Mouse (Mus musculus) WW6 (cell line): ENCODE data around the gene Nr2e3.
"Not testable (repeated sequence)": the region's sequence is repeated elsewhere in the genome, so short reads cannot be mapped to it uniquely, and the experiment has no call there.

Experiments
- DNase-seq: peaks from one replicate; pipeline ENCODE4 v3.0.0-alpha.2; 2013; ENCODE audit warnings: low read depth, low spot score

The Nr2e3 gene

GRCm38 (mm10) chr9:59960559-59960958 lies at the start of gene Nr2e3:
Gene Nr2e3 (minus strand): TSS chr9:59960659.
- no peak for DNase-seq

- DNase-seq: no peak
Observed at GRCm38 (mm10) chr9:60008936-60009335, 48.5 kb upstream of the Nr2e3 start.

DNA sequence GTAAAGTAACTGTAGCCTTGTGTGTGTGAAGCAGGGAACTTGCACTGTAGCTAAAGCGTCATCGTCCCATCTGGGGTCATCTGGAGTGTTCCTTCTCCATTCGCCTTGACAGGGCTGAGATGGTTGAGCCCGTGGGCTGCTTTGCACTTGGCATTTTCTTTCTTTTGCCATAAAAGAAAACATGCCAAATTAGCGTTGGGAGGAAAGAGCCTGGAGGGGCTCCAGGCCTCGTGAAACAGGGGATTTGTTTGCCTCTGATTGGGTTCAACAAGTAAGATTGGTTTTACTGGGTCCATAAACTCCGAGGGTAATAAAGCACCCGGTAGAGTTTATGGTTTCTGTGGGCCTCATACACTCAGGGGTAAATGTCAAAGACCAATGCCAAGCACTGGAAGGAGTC lies 41.9 kb upstream of the Nr2e3 start:
- DNase-seq: no peak

- DNase-seq: no peak
Observed at GRCm38 (mm10) chr9:60001444-60001843, 41.0 kb upstream of the Nr2e3 start.

GRCm38 (mm10) chr9:59997725-59998124 lies 37.3 kb upstream of the Nr2e3 start:
- DNase-seq: no peak

DNA sequence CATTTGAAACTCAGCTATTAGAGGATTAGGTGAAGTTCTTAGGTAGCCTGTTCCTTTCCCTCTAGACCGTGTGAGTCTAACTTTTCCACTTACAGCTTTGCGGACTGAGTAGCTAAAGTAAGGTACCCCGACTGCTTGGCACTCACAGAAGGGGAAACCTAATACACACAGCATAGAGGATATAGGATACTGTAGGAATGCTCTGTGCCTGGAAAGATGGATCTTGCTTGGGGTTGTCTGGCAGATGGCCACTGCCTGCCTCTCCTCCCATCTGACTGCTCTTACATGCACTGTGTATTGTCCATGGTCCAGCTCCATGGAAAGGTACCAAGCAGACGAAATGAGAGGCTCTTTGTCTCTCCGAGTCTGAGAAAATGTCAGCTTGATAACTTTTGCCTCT lies 30.9 kb upstream of the Nr2e3 start:
- no peak for DNase-seq

DNA sequence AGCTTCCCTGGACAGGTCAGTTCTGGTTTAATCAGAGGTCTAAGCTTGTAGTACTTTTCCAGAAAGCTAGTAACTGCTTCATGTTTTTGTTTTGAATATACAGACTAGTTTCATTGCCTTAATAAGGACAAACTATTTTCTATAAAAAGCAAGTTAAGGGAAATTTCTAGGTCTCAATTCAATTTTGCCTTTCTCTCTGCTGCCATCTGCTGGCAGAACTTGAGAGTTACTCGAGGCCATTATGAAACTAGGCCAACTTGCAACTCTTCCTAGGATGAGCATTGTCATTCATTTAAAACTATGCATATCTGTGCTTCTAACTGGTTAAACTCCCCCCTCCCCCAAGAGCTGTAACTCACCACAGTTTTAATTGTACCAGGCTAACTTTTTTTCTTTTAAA lies 29.4 kb upstream of the Nr2e3 start:
- DNase-seq: no peak

- no peak for DNase-seq
Observed at GRCm38 (mm10) chr9:59985900-59986572, 25.6 kb upstream of the Nr2e3 start.

DNA sequence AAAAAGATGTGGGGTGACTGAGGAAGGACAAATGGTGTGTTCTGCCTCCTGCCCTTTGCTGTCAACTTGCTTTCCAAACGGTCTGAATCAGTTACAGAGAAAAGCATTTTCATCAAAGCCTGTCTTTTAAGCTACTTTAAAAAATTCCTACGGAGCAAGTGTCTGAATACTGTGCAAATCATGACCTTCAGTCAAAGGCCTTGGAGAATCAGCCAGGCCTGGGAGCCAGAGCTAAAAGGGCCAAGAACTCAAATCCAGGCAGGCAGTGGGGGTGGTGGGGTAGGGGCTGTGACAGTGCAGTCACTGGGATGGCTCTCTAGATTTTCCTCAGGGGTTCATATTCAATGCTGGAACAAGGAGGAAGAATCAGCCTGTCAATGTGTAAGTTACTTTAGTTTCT lies 20.7 kb upstream of the Nr2e3 start:
- no peak for DNase-seq

DNA sequence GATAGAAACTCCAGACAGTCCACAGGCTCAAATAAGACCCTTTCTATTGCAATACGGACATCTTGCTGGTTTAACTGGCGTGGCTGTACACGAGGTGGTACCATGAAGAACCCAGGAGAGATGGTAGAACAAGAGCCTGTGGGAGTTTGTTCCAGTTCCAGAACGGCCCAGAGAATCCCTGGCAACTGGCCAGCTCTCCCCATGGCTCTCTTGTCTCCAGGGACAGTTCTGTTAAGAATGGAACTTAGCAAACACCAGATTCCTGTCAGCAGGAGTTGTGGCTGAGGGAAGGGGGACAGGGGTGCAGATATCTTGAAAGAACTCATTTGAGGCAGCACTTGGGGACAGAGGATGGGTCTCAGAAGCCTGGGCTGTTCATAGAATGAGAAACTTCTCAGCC lies 10.8 kb upstream of the Nr2e3 start:
- DNase-seq: no peak

GRCm38 (mm10) chr9:59969383-59969782 lies 8.9 kb upstream of the Nr2e3 start:
- no peak for DNase-seq

DNA sequence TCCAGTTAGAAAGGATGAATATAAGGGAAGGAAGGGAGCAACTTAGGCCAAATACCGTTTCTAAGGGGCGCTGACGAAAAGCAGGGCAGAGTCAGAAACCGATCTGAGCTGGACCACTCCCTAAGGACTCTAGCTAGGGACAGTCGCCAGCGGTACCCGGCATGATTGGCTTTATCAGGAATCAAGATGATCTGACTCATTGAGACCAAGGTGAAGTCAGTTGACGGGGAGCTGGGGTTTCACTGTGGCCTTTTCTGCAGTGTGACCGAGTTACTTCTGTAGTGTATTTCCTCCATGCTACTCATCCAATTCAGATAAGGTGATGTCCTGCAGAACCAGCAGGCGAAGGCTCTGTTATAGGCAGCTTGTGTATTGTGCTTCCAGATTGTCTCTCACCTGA lies 4.6 kb upstream of the Nr2e3 start:
- DNase-seq: no peak

DNA sequence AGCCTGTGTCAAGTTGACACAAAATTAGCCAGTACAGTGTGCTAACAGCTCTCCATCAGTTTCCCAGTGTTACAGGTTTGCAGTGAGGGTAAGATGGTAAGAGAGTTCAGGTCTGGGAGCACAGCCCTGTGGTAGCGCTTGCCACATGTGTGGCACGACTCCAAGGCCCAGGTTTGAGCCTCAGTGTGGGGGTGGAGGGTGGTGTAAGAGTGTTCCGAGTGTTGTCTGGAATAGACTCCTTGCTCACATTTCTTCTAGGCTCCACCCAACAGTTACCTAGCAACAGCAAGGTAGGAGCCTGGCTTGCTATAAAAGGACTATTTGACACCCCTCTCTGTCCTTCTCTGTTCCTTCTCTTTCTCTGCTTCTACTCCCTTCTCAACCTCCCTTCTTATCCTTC lies 3.9 kb upstream of the Nr2e3 start:
- no peak for DNase-seq

GRCm38 (mm10) chr9:59961201-59961955 lies 919 bp upstream of the Nr2e3 start:
- no peak for DNase-seq

DNA sequence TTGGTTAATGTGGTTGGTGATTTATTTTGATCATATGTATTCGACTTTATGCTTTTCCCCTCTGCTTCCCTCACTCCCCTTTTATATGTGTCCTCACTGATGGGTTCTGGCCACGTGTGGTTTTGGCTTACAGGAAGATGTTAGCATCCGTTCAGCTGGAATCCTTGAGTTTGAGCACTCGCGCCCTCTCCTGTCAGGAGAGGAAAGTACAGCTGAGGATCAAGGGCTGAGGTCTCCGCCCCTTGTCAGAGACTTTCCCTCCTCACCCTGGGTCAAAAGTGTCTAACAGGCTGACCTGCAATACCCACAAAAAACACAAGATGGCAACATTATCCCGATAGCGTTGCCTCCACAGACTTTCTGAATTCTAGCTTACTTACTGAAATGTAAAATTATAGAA lies 1.2 kb downstream of the Nr2e3 start:
- DNase-seq: peak; percentile 86

DNA sequence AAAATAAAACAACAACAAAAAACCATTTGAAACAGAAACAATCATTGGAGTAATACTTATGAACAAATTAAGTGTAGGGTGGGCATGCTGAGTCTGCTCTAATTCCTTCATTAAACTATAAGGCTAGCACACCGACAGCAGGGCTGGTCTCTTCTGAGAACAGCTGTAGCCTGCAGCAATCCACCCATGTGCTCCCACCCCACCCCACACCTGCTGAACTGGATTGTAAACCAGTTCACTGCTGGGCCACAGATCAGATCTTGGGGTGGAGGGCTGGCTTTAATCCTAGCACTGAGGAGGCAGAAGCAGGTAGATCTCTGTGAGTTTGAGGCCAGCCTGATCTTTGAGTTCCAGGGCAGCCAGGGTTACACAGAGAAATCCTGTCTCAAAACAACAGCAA lies 2.3 kb downstream of the Nr2e3 start:
- not testable (repeated sequence) for DNase-seq

GRCm38 (mm10) chr9:59956496-59956895 lies 4.0 kb downstream of the Nr2e3 start:
- no peak for DNase-seq

DNA sequence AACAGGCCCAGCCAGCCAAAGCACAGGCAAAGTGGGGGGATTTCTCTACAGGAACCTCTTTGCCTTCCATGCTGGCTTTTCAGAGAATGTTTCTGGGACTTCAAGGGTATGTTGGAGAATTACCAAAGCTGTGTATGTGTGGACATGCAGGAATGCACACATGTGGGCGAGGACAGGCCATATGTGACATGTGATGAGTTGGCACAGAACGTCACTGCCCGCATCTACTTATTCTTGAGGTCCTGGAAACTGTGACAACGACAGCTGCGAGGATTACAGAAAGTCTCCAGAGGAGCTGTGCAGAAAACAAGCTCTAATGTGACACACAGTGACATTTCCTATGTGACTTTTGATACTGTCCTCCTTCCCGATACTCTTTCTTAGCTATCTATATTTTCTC lies 4.8 kb downstream of the Nr2e3 start:
- DNase-seq: no peak

- DNase-seq: no peak
Observed at GRCm38 (mm10) chr9:59955199-59955598, 5.3 kb downstream of the Nr2e3 start.

DNA sequence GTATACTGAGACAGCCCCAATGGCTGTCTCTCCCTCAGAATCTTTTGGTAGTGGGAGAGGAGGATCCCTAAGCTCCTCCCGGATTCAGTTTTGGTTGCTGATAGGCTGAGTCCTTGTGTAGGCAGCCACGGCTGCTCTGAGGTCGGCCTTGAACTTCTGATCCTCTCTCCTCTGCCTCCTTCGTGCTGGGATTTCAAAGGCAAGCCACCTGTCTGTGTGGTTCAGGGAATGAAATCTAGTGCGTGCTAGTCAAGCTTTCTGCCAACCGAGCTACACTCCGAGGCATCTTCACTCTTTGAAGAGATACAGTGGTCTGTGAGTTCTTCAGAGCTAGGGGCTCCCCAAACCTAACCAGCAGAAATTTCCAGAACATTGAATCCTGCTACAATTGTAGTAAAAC lies 6.9 kb downstream of the Nr2e3 start:
- DNase-seq: no peak

DNA sequence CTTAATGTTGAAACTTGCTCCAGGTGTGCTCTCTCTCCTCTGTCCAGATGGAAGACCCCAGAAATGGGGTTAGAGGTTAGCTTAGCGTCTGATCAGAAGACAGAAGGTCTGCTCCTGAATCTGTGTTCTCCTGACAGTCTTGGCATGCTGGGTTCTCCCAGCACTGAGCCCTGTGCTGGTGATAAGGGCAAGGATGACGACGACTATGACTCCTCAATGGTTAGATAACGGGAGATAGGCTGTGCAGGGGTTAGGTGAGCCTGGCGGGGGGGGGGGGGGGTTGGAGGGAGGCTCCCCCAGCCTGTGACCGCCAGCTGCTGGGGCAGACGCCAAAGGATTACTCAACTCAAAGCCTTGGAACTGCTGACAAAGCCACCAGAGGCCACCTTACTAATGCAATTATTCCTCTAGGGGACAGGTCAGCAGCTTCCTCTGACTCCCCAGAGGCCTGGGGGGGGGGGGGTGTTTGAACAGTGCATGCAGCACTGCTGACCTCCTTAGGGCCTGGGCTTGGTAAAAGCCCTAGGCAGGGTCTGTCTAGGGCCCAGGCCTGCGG lies 7.9 kb downstream of the Nr2e3 start:
- no peak for DNase-seq

DNA sequence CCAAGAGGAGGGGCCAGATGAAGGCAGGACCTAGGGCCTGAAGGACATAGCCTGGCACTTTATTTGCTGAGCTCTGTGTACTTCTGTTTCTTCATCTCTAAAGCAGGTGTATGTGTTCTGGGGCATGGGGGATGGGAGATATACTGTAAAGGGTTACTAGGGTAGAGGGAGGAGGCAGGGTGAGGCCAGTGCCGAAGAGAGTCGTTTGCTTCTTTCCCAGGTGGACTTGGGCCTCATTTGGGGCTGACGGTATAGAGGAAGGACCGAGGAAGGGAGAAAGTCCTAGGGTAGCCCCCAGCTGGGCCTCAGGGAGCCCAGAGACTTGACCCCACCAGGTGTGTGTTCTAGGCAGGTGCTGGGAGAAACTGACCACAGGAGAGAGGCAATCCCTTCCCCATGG lies 8.5 kb downstream of the Nr2e3 start:
- no peak for DNase-seq
